Mouse (Mus musculus) stomach, postnatal 0 days (tissue): ENCODE data around the gene Erc2.

Source experiments
- CTCF ChIP-seq: IDR thresholded peaks from 2 replicates; pipeline ENCODE4 v1.5.1; 2016; ENCODE audit warnings: antibody characterized with exemption, low read depth, mild to moderate bottlenecking, moderate library complexity
- EP300 ChIP-seq: optimal IDR thresholded peaks from 2 replicates; pipeline ENCODE3; 2016; ENCODE audit warnings: antibody characterized with exemption

DNA sequence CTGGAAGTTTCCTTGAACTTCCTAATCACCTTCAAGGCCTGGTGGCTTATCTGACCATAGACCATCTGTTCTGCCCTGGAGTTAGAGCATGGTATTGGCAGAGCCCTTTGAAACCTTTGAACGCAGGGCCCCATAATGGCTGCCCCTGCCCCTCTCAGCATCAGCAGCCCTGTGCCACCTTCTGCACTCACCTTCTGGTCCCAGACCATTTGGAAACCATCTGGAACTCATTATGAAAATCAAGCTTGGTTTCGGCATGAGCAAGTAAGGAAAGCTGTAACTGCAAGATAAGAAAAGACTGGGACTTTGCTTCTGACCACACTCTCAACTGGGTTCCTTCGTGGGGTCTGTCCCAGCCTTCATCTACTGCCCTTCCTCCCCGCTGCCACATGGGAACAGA, 796.3 kb downstream of the Erc2 start:
- TF ChIP-seq EP300, result no peak
- TF ChIP-seq CTCF, result no peak
